In genomic region chr6:128494646-128495331, GRCm38 (mm10) we compare ENCODE assay signal across 14 mouse cellular contexts. TPM values are rescaled to one million over a fixed set of nuclear protein-coding genes. Genes with fewer than 3 reads are reported as not detected.
DNase-seq lines count a peak whose midpoint lies in the region; ATAC-seq and TF ChIP-seq lines count a peak whose summit lies in the region.
"Had no signal": no experiment of that assay in that cellular context is flagged by ENCODE, and none has a peak within 500 bp of the region (broad histone marks: within the 10 kb centered on the region; RNA-seq: fewer than 3 reads in every experiment).

No protein-coding gene starts in this region.

- 70% methylated on average over 15 of the region's 15 CpGs for WGBS in heart, embryonic 10.5 days
- WGBS in lung, postnatal 0 days: 56% methylated on average over 15 of the region's 15 CpGs

- H3K27me3 ChIP-seq in heart, embryonic 10.5 days (ENCODE audit: insufficient read depth, poor library complexity, severe bottlenecking): no peaks in the 10 kb centered on the region
- no peaks in the 10 kb centered on the region for H3K27me3 ChIP-seq in lung, postnatal 0 days (replicated peaks; ENCODE audit: insufficient read depth, low read length)
- H3K27me3 ChIP-seq: limb, embryonic 15.5 days; neural tube, embryonic 13.5 days had no signal

- no peak overlapping the region for H3K4me3 ChIP-seq in heart, embryonic 10.5 days
- H3K4me3 ChIP-seq in lung, postnatal 0 days (ENCODE audit: low read depth, low read length): no peak overlapping the region
- H3K4me3 ChIP-seq: limb, embryonic 15.5 days; neural tube, embryonic 13.5 days had no signal

- peak; percentile 68 for ATAC-seq in lung, postnatal 0 days

- H3K27ac ChIP-seq in heart, embryonic 10.5 days: no peak overlapping the region
- no peak overlapping the region for H3K27ac ChIP-seq in lung, postnatal 0 days (ENCODE audit: low read length)
- H3K27ac ChIP-seq: kidney, postnatal 0 days; limb, embryonic 15.5 days; neural tube, embryonic 13.5 days had no signal

- H3K4me1 ChIP-seq in heart, embryonic 10.5 days: no peaks in the 10 kb centered on the region
- H3K4me1 ChIP-seq in lung, postnatal 0 days (ENCODE audit: insufficient read depth, low read depth, low read length): no peaks in the 10 kb centered on the region
- H3K4me1 ChIP-seq: limb, embryonic 15.5 days; neural tube, embryonic 13.5 days had no signal

- H3K4me2 ChIP-seq in lung, postnatal 0 days (replicated peaks; ENCODE audit: low read depth, low read length): no peak overlapping the region
- H3K4me2 ChIP-seq: limb, embryonic 15.5 days; neural tube, embryonic 13.5 days had no signal

- peak; percentile 7 for DNase-seq in heart, adult 8-10 months (ENCODE audit: low spot score)
- DNase-seq in heart, embryonic 10.5 days (ENCODE audit: low spot score): no peak
- DNase-seq in Muller cell, postnatal 12 days (ENCODE audit: inconsistent ontology term): peak; percentile 42
- DNase-seq in adrenal gland, postnatal 14 days: peak; percentile 50
- peak; percentile 46 for DNase-seq in lung, postnatal 0 days (ENCODE audit: low spot score)
- DNase-seq in cerebellum, adult 11-12 months: no peak
- DNase-seq in spleen, adult 12 weeks (ENCODE audit: low spot score): no peak
- DNase-seq: cerebellum, adult 9-11 months; gastrocnemius, postnatal 14 days had no signal

- no peak overlapping the region for H3K9ac ChIP-seq in lung, postnatal 0 days (replicated peaks; ENCODE audit: low read depth)
- H3K9ac ChIP-seq: limb, embryonic 15.5 days; neural tube, embryonic 13.5 days had no signal

- TF ChIP-seq CTCF in lung, postnatal 0 days (IDR thresholded peaks at IDR 0.05): no peak

- no peaks in the 10 kb centered on the region for H3K36me3 ChIP-seq in heart, embryonic 10.5 days
- no peaks in the 10 kb centered on the region for H3K36me3 ChIP-seq in lung, postnatal 0 days (ENCODE audit: insufficient read depth, low read length)
- H3K36me3 ChIP-seq: limb, embryonic 15.5 days; neural tube, embryonic 13.5 days had no signal

- H3K9me3 ChIP-seq in heart, embryonic 10.5 days: no peaks in the 10 kb centered on the region
- H3K9me3 ChIP-seq in lung, postnatal 0 days (ENCODE audit: low read length): no peaks in the 10 kb centered on the region
- H3K9me3 ChIP-seq: limb, embryonic 15.5 days; neural tube, embryonic 13.5 days had no signal

- TF ChIP-seq EP300 in lung, postnatal 0 days (IDR thresholded peaks at IDR 0.05): no peak

RNA-seq across cellular contexts. Expression of gene Pzp, which starts 31.7 kb away (rescaled TPM):
- total RNA-seq in heart, adult 8-10 months (2022): 1 to 10 TPM; 2.2 to 3.6 (median 2.7) TPM
- 0.15 and 0.57 TPM in 2 replicates for polyA plus RNA-seq in heart, embryonic 10.5 days (2016; fragmentation: Nextera tagmentation; extraction: Ambion mirVana)
- 21.9 and 306 TPM in 2 replicates for total RNA-seq in adrenal gland, postnatal 14 days (2021)
- polyA plus RNA-seq in lung, postnatal 0 days (2015; fragmentation: Nextera tagmentation; extraction: Ambion mirVana): 0.14 and 0.35 TPM in 2 replicates
- total RNA-seq: gastrocnemius, postnatal 14 days; midbrain, postnatal 0 days had no signal
- polyA plus RNA-seq: C2C12; midbrain, postnatal 0 days had no signal

RNA-seq across cellular contexts. Expression of gene Fkbp4, which starts 56.3 kb away (rescaled TPM):
- total RNA-seq in heart, adult 8-10 months (2022): 100 to 1,000 TPM; 337 to 380 (median 365) TPM
- polyA plus RNA-seq in heart, embryonic 10.5 days (2016; fragmentation: Nextera tagmentation; extraction: Ambion mirVana): 362 and 541 TPM in 2 replicates
- 198 and 230 TPM in 2 replicates for total RNA-seq in adrenal gland, postnatal 14 days (2021)
- polyA plus RNA-seq in lung, postnatal 0 days (2015; fragmentation: Nextera tagmentation; extraction: Ambion mirVana): 156 and 165 TPM in 2 replicates

Comparison
In these comparisons a context has a peak if more than half of its experiments do, and no peak if none do; other contexts are left out.
1. DNase-seq: peak in heart, adult 8-10 months (single experiment), Muller cell, postnatal 12 days (single experiment), adrenal gland, postnatal 14 days (single experiment) and lung, postnatal 0 days (single experiment); none in heart, embryonic 10.5 days (single experiment), cerebellum, adult 11-12 months (single experiment) and spleen, adult 12 weeks (single experiment).